Mouse (Mus musculus) CD4-positive naive resting alpha-beta T cell, adult 57 days (primary cell): Measurements from ENCODE around the gene Amt. TPM values are rescaled to one million over a fixed set of nuclear protein-coding genes. Genes with fewer than 3 reads are reported as not detected.

Source experiments
- total RNA-seq: library from RNA; stranded (reverse); gene quantifications from one replicate; pipeline ENCODE4 v1.2.4, GENCODE M21; 2023

Gene Amt
- 1.7 TPM for total RNA-seq

GRCm38 (mm10) chr9:108296453-108297355 lies at the start of gene Amt:
TSS of gene Amt (plus strand) at chr9:108296853.

GRCm38 (mm10) chr9:108263690-108264190 lies 32.9 kb upstream of the Amt start, which contains the start of gene Dag1:
TSS of gene Dag1 (minus strand) at chr9:108263958.

GRCm38 (mm10) chr9:108290016-108290750 lies 6.5 kb upstream of the Amt start, which contains the start of gene Nicn1:
TSS of gene Nicn1 (plus strand) at chr9:108290429.

GRCm38 (mm10) chr9:108305629-108306520 lies 9.2 kb downstream of the Amt start, which contains the start of the genes Rhoa and Tcta:
TSS of gene Rhoa (plus strand) at chr9:108306129.
TSS of gene Tcta (minus strand) at chr9:108306160.

GRCm38 (mm10) chr9:108338886-108339781 lies 42.5 kb downstream of the Amt start, which contains the start of gene Gpx1:
TSS of gene Gpx1 (plus strand) at chr9:108338903.

GRCm38 (mm10) chr9:108347540-108348289 lies 51.1 kb downstream of the Amt start, which contains the start of gene Usp4:
TSS of gene Usp4 (plus strand) at chr9:108347853.

Other genes with a start within 250 kb of the Amt start
- gene Gmppb, start 247.6 kb upstream of the Amt start, total RNA-seq, result 23.9 TPM
- gene Amigo3, start 243.7 kb upstream of the Amt start, total RNA-seq, result 6.9 TPM
- 0.71 TPM for gene Mst1, start 216.4 kb upstream of the Amt start, total RNA-seq
- gene Rnf123, start 213.5 kb upstream of the Amt start, total RNA-seq, result 168 TPM
- gene Apeh, start 202.2 kb upstream of the Amt start, total RNA-seq, result 110 TPM
- gene Bsn, start 106.5 kb upstream of the Amt start, total RNA-seq, result 1.1 TPM
- 28.7 TPM for gene Dag1, start 32.9 kb upstream of the Amt start, total RNA-seq
- 4.9 TPM for gene Nicn1, start 6.4 kb upstream of the Amt start, total RNA-seq
- 361 TPM for gene Rhoa, start 9.3 kb downstream of the Amt start, total RNA-seq
- 9.9 TPM for gene Tcta, start 9.3 kb downstream of the Amt start, total RNA-seq
- 247 TPM for gene Gpx1, start 42.0 kb downstream of the Amt start, total RNA-seq
- gene Usp4, start 51.0 kb downstream of the Amt start, total RNA-seq, result 140 TPM
- 6.2 TPM for gene 1700102P08Rik, start 96.0 kb downstream of the Amt start, total RNA-seq
- gene Ccdc36, start 131.6 kb downstream of the Amt start, total RNA-seq, result not detected
- gene BC048562, start 139.6 kb downstream of the Amt start, total RNA-seq, result not detected
- gene Ccdc71, start 163.7 kb downstream of the Amt start, total RNA-seq, result 25.0 TPM
- 4.3 TPM for gene Klhdc8b, start 164.7 kb downstream of the Amt start, total RNA-seq
- gene Lamb2, start 182.9 kb downstream of the Amt start, total RNA-seq, result 2.4 TPM
- gene Usp19, start 193.7 kb downstream of the Amt start, total RNA-seq, result 305 TPM
- gene Qars, start 210.9 kb downstream of the Amt start, total RNA-seq, result 180 TPM
- gene Qrich1, start 220.0 kb downstream of the Amt start, total RNA-seq, result 222 TPM